Mouse (Mus musculus) MEL-GATA-1-ER (cell line): Measurements from ENCODE around the gene Ccdc61.

Source experiments
- DNase-seq: peaks from one replicate; pipeline ENCODE4 v3.0.0-alpha.2; 2012; ENCODE audit warnings: low read depth; ENCODE audit errors: extremely low read depth

Gene Ccdc61

DNA sequence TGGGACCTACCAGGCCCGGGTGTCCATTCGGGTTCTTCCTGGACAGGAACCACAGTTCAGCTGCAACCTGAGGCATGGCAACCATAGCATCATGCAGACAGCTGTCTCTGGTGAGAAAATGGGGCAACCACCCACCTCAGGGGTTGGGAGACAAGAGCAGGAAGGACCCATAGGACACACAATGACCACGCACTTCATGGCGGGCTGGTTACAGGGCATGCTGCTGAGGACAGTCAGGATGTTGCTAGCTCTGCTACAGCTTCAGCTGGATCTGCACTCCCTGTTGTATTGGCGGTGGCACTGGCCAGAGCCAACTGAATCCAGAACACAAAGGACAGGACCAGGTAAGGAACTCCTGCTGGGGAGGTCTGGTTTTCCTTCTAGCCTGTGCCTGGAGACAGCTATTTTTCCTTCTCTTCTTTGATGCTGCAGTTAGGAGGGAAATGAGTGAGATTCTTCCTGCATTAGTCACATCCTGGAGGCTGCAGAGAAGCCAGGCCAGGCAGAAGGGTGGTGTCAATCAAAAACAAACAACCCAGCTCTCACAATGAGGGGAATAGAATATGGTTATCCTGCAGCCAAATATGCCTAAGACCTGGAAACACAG is 51.8 kb downstream of the Ccdc61 start:
- DNase-seq = no peak

DNA sequence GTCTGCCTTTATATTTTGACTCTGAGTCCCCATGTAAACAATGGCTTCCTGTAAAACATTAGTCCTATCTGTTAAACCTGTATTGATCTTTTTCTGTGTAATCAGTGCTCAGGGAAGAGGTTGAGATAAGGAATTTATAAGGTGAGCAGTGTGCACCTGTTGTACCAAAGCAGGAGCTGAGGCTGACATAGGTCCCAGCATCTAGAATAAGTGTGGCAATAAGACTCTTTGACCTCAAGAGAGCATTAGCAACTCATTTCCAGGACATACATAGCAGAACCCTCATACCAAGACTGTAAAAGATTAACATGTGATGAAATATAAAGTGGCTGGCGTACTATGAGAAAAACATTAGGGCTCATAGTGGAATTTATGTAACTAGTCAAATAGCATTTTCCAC is 61.8 kb downstream of the Ccdc61 start:
- no peak for DNase-seq

DNA sequence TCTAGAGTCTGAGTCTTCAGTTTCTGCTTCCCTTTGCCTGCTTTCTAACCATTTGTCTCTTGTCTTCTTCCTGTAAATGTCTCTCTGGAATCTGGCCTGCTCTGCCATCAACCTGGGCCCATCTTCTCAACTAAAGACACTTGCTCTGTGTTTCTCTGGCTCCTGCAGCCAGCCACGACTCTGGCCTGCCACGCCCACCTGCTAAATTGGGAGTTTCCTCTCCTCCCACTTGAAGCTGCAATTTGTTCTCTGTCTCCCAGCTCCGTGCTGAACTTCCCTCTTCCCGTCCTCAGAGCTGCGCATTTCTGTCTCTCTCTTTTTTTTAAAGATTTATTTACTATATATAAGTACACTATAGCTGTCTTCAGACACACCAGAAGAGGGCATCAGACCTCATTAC is 65.4 kb downstream of the Ccdc61 start:
- no peak for DNase-seq

DNA sequence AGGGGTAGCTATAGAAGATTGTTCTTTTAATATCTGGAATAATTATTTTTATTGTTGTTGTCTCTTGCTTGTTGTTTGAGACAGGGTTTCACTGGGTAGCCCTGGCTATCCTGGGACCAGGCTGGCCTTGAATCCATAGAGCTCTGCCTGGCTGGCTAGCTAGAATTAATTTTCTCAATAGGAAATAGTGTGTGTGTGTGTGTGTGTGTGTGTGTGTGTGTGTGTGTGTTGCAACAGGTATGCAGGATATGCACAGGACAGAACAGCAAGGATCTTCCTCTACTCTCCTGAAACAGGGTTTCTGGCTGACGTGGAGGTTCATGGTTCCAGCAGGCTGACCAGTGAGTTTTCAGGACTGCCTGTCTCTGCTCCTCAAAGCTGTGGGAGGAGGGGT is 69.0 kb downstream of the Ccdc61 start:
- no peak for DNase-seq
